Mouse (Mus musculus) left cerebral cortex, adult 9 months (tissue): ENCODE measurements around the gene Wdr4.

ENCODE experiments used
- DNase-seq, 2 experiments: peaks; one replicate each; pipeline ENCODE4 v3.0.0; 2022; ENCODE audit warnings: low spot score in 2 of 2

Gene Wdr4

GRCm38 (mm10) chr17:31447766-31448165, 72.0 kb downstream of the Wdr4 start:
- DNase-seq, result no peak

- no peak for DNase-seq
Measured at GRCm38 (mm10) chr17:31445061-31445731, 74.6 kb downstream of the Wdr4 start.
